Mouse (Mus musculus) hindbrain, embryonic 10.5 days (tissue): ENCODE measurements around the gene Slc24a3. TPM values are rescaled to one million over a fixed set of nuclear protein-coding genes. Genes with fewer than 3 reads are reported as not detected.
A peak's percentile ranks its signal among the peaks of the same experiment; 100 is the strongest.

Experiments used
- DNase-seq: peaks from one replicate; pipeline ENCODE4 v3.0.0-alpha.2; 2017; ENCODE audit warnings: low spot score
- H3K27ac ChIP-seq: fragments of 300-500 bp; sonication (generic); 2 replicates; pipeline ENCODE4 v1.5.1; 2016; ENCODE audit warnings: mild to moderate bottlenecking, moderate library complexity
- H3K27me3 ChIP-seq: fragments of 300-500 bp; sonication (generic); 2 replicates; pipeline ENCODE4 v1.6.1; 2016; ENCODE audit warnings: mild to moderate bottlenecking; ENCODE audit not compliant: poor library complexity, insufficient read depth, severe bottlenecking
- H3K36me3 ChIP-seq: fragments of 300-500 bp; sonication (generic); 2 replicates; pipeline ENCODE4 v1.6.1; 2016; ENCODE audit warnings: mild to moderate bottlenecking, moderate library complexity
- H3K4me1 ChIP-seq: fragments of 300-500 bp; sonication (generic); replicated peaks from 2 replicates; pipeline ENCODE4 v1.6.1; 2016; ENCODE audit warnings: mild to moderate bottlenecking
- H3K4me3 ChIP-seq: fragments of 300-500 bp; sonication (generic); 2 replicates; pipeline ENCODE4 v1.5.1; 2016; ENCODE audit warnings: mild to moderate bottlenecking, moderate library complexity
- H3K9me3 ChIP-seq: fragments of 300-500 bp; sonication (generic); 2 replicates; pipeline ENCODE4 v1.6.1; 2016; ENCODE audit warnings: mild to moderate bottlenecking, moderate library complexity
- WGBS: fragments of 180-500 bp; shearing (Covaris S2); methylation state at CpG from one replicate; pipeline ENCODE4 v1.1.7; 2016; 5-methylcytosine and 5-hydroxymethylcytosine counted together
- polyA plus RNA-seq: library from polyadenylated mRNA; unstranded; fragments of >200 nt; fragmentation: Nextera tagmentation; extraction: Ambion mirVana; gene quantifications from 2 replicates; pipeline ENCODE4 v1.2.1, GENCODE M21; 2016

Slc24a3 gene
- polyA plus RNA-seq, 1 experiment from 2014 or later, result 1.2 TPM

GRCm38 (mm10) chr2:145663899-145664298 is 496.3 kb downstream of the Slc24a3 start:
- DNase-seq, result no peak
- WGBS, result 86% methylated on average over 7 of the region's 7 CpGs

DNA sequence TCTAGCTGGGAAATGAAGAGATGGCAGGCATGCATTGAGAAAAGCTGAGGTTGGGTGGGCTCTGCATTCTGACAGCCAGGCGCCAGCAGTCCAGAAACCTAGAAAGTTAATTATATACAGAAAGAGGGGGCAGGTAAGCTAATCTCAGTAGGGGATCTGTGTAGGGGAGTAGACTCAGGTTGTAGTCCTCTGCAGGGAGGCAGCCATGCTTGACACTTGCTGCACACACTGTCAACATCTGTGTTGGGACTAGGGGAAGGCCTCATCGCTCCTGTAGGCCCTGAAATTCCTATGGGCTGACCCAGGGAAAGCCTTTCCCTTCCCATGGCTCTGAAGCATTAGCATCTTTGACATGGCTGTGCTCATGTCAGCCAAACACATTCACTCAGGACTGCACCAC is 496.8 kb downstream of the Slc24a3 start:
- H3K27ac ChIP-seq, result no peak overlapping the region
- H3K9me3 ChIP-seq, result no peaks in the 10 kb centered on the region
- H3K4me1 ChIP-seq, result no peaks in the 10 kb centered on the region
- no peaks in the 10 kb centered on the region for H3K27me3 ChIP-seq
- no peak for DNase-seq
- no peaks in the 10 kb centered on the region for H3K36me3 ChIP-seq
- no peak overlapping the region for H3K4me3 ChIP-seq
- 83% methylated on average over 2 of the region's 2 CpGs for WGBS

More at GRCm38 (mm10) chr2:145663899-145664298, 496.3 kb downstream of the Slc24a3 start:
- Histone ChIP-seq H3K4me3 (no peak overlapping the region), H3K4me1 (no peaks in the 10 kb centered on the region), H3K9me3 (no peaks in the 10 kb centered on the region), H3K36me3 (no peaks in the 10 kb centered on the region), H3K27me3 (no peaks in the 10 kb centered on the region), H3K27ac (no peak overlapping the region)

- Histone ChIP-seq H3K27me3 (no peaks in the 10 kb centered on the region), H3K4me1 (no peaks in the 10 kb centered on the region), H3K27ac (no peak overlapping the region), H3K9me3 (no peaks in the 10 kb centered on the region), H3K36me3 (no peaks in the 10 kb centered on the region), H3K4me3 (no peak overlapping the region)
- no peak for DNase-seq
- 85% methylated on average over 4 of the region's 4 CpGs for WGBS
These were observed 500.6 kb downstream of the Slc24a3 start for GRCm38 (mm10) chr2:145668135-145668534.

- WGBS, result 86% methylated on average over 4 of the region's 4 CpGs
- Histone ChIP-seq H3K4me1 (peaks cover 13% of the 10 kb centered on the region), H3K27ac (no peak overlapping the region), H3K9me3 (no peaks in the 10 kb centered on the region), H3K27me3 (no peaks in the 10 kb centered on the region), H3K4me3 (no peak overlapping the region), H3K36me3 (no peaks in the 10 kb centered on the region)
- no peak for DNase-seq
These were observed 502.6 kb downstream of the Slc24a3 start for GRCm38 (mm10) chr2:145670131-145670530.

GRCm38 (mm10) chr2:145674496-145675141 is 507.1 kb downstream of the Slc24a3 start:
- H3K36me3 ChIP-seq, result no peaks in the 10 kb centered on the region
- no peaks in the 10 kb centered on the region; the same call in 1 of the 2 replicates for H3K27me3 ChIP-seq
- WGBS, result 6% methylated on average over 23 of the region's 23 CpGs
- peak overlapping the region; percentile 89 for H3K27ac ChIP-seq
- DNase-seq, result peak; percentile 10
- peaks cover 6% of the 10 kb centered on the region; the same call in 1 of the 2 replicates for H3K9me3 ChIP-seq
- H3K4me1 ChIP-seq, result peaks cover 27% of the 10 kb centered on the region
- H3K4me3 ChIP-seq, result peak overlapping the region; percentile 77

GRCm38 (mm10) chr2:145675142-145675755 is 507.7 kb downstream of the Slc24a3 start, which contains the start of gene Rin2:
Gene Rin2 (plus strand): TSS chr2:145675215.
- H3K27ac ChIP-seq, result peak within 1 kb of the TSS; percentile 89
- H3K27me3 ChIP-seq, result no peaks in the 10 kb centered on the region; the same call in 1 of the 2 replicates
- peaks cover 27% of the 10 kb centered on the region for H3K4me1 ChIP-seq
- H3K36me3 ChIP-seq, result no peaks in the 10 kb centered on the region
- peak; percentile 85 for DNase-seq
- H3K4me3 ChIP-seq, result peak within 1 kb of the TSS; percentile 77
- WGBS, result under 1% methylated on average over 33 of the region's 33 CpGs
- H3K9me3 ChIP-seq, result peaks cover 6% of the 10 kb centered on the region; the same call in 1 of the 2 replicates

DNA sequence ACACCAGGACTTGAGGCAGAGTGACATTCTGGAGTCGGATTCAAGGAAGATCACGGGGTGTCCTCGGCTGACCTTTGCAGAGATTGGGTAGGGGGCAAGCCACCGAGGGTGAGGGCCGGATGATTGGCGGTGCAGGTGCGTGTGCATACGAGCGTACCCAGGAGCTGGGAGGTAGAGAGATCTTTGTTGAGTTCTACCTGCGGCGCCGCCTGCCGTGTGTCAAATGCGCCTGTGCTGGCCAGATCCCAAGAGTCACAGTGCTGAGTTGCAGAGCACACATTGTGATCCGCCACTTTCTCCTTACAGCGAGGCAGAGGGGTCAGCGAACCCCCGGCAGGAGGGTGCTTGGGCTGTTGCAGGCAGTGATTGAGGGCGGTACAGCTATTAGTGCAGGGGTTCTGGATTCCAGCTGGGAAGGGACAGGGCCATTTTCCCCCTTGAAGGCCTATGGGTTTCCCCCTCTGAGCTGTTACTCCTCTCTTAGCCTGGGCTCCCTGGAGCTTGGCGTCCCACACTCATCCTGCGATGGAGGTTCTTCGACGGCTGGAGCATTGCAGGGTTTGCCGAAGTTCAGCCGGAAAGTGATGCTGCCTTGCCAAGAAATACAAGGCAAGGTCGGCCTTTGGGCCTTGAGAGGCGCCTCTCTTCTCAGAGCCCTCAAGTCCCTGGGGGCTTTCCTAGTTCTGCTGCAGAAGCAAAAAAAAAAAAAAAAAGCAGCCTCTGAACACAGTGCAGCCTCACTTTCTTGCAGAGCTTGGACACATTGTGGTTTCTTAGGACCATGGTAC is 508.4 kb downstream of the Slc24a3 start:
- WGBS, result 9% methylated on average over 27 of the region's 27 CpGs
- Histone ChIP-seq H3K27ac (peak overlapping the region; percentile 89), H3K36me3 (no peaks in the 10 kb centered on the region), H3K9me3 (peaks cover 6% of the 10 kb centered on the region; the same call in 1 of the 2 replicates), H3K27me3 (no peaks in the 10 kb centered on the region; the same call in 1 of the 2 replicates), H3K4me3 (peak overlapping the region; percentile 77), H3K4me1 (peaks cover 27% of the 10 kb centered on the region)
- DNase-seq, result no peak

DNA sequence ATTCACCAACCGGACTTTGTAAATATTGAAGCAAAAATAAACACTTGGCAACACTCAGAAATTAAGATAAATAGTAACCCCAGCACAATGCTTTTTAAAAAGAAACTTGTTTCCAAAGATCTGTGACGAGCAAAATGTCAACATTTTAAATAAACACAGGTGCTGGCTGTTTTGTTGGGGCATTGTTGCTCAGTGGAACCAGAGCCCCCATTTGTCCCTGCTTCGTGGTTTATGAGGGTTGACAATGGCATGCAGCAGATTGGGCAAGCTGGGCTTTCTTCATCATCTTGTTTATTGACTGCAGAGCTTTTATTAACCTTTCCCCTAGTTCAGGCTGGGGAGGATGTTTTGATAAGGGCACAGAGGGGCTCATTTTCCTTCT is 509.0 kb downstream of the Slc24a3 start:
- H3K4me1 ChIP-seq, result peaks cover 27% of the 10 kb centered on the region
- no peak overlapping the region for H3K27ac ChIP-seq
- no peaks in the 10 kb centered on the region; the same call in 1 of the 2 replicates for H3K27me3 ChIP-seq
- DNase-seq, result no peak
- no peaks in the 10 kb centered on the region for H3K36me3 ChIP-seq
- 62% methylated on average over 3 of the region's 3 CpGs for WGBS
- H3K9me3 ChIP-seq, result peaks cover 6% of the 10 kb centered on the region; the same call in 1 of the 2 replicates
- H3K4me3 ChIP-seq, result no peak overlapping the region

GRCm38 (mm10) chr2:145676936-145677335 is 509.4 kb downstream of the Slc24a3 start:
- no peaks in the 10 kb centered on the region for H3K36me3 ChIP-seq
- H3K9me3 ChIP-seq, result peaks cover 6% of the 10 kb centered on the region; the same call in 1 of the 2 replicates
- no peak overlapping the region for H3K27ac ChIP-seq
- 75% methylated on average over 2 of the region's 2 CpGs for WGBS
- H3K4me3 ChIP-seq, result no peak overlapping the region
- no peak for DNase-seq
- H3K27me3 ChIP-seq, result no peaks in the 10 kb centered on the region; the same call in 1 of the 2 replicates
- peaks cover 27% of the 10 kb centered on the region for H3K4me1 ChIP-seq

- Histone ChIP-seq H3K4me3 (no peak overlapping the region), H3K4me1 (peaks cover 14% of the 10 kb centered on the region), H3K9me3 (peaks cover 6% of the 10 kb centered on the region; the same call in 1 of the 2 replicates), H3K27me3 (no peaks in the 10 kb centered on the region; the same call in 1 of the 2 replicates), H3K36me3 (no peaks in the 10 kb centered on the region), H3K27ac (no peak overlapping the region)
- DNase-seq, result no peak
- 87% methylated on average over 2 of the region's 2 CpGs for WGBS
These were observed 512.6 kb downstream of the Slc24a3 start for GRCm38 (mm10) chr2:145680141-145680540.

- DNase-seq, result no peak
- no peaks in the 10 kb centered on the region; the same call in 1 of the 2 replicates for H3K27me3 ChIP-seq
- no peak overlapping the region for H3K4me3 ChIP-seq
- H3K9me3 ChIP-seq, result peaks cover 6% of the 10 kb centered on the region; the same call in 1 of the 2 replicates
- H3K27ac ChIP-seq, result no peak overlapping the region
- no peaks in the 10 kb centered on the region for H3K36me3 ChIP-seq
- 88% methylated on average over 9 of the region's 9 CpGs for WGBS
- H3K4me1 ChIP-seq, result peaks cover 8% of the 10 kb centered on the region
These were observed 513.2 kb downstream of the Slc24a3 start for GRCm38 (mm10) chr2:145680762-145681161.

- H3K4me3 ChIP-seq, result no peak overlapping the region
- 82% methylated on average over 4 of the region's 4 CpGs for WGBS
- H3K27ac ChIP-seq, result no peak overlapping the region
These were observed 514.1 kb downstream of the Slc24a3 start for GRCm38 (mm10) chr2:145681626-145682025.

More at GRCm38 (mm10) chr2:145681626-145682025, 514.1 kb downstream of the Slc24a3 start:
- H3K4me1 ChIP-seq, result 0 out of 2 replicates have a peak, but pooled peaks cover 2% of the 10 kb centered on the region
- no peak for DNase-seq
- H3K9me3 ChIP-seq, result peaks cover 6% of the 10 kb centered on the region; the same call in 1 of the 2 replicates
- H3K27me3 ChIP-seq, result no peaks in the 10 kb centered on the region
- no peaks in the 10 kb centered on the region for H3K36me3 ChIP-seq
